Mouse (Mus musculus) thymus, adult 2 months (tissue): ENCODE data around the gene Epsti1. TPM values are rescaled to one million over a fixed set of nuclear protein-coding genes. Genes with fewer than 3 reads are reported as not detected.

ENCODE experiments used
- DNase-seq: peaks from one replicate; pipeline ENCODE4 v3.0.0; 2021
- H3K27ac ChIP-seq: fragments of 200-500 bp; 2 replicates; pipeline ENCODE4 v1.5.1; 2012; ENCODE audit warnings: low read length, control low read depth; ENCODE audit not compliant: control insufficient read depth, insufficient read depth
- H3K27me3 ChIP-seq: fragments of 200-500 bp; 2 replicates; pipeline ENCODE4 v1.6.1; 2012; ENCODE audit warnings: mild to moderate bottlenecking, low read length, moderate library complexity, mixed read lengths; ENCODE audit not compliant: control insufficient read depth, insufficient read depth
- H3K36me3 ChIP-seq: fragments of 200-500 bp; 2 replicates; pipeline ENCODE4 v1.6.1; 2012; ENCODE audit warnings: mild to moderate bottlenecking, low read length, moderate library complexity; ENCODE audit not compliant: control insufficient read depth, insufficient read depth
- H3K4me1 ChIP-seq: fragments of 200-500 bp; replicated peaks from 2 replicates; pipeline ENCODE4 v1.6.1; 2012; ENCODE audit warnings: low read length; ENCODE audit not compliant: control insufficient read depth, insufficient read depth
- H3K4me3 ChIP-seq: fragments of 200-500 bp; 2 replicates; pipeline ENCODE4 v1.5.1; 2012; ENCODE audit warnings: mild to moderate bottlenecking, low read length, control low read depth, moderate library complexity; ENCODE audit not compliant: control insufficient read depth, insufficient read depth
- CTCF ChIP-seq: fragments of 200-500 bp; IDR thresholded peaks from 2 replicates; pipeline ENCODE4 v1.5.1; 2012; ENCODE audit warnings: mild to moderate bottlenecking, control low read depth, low read length, moderate library complexity, borderline replicate concordance; ENCODE audit not compliant: control insufficient read depth, poor library complexity, insufficient read depth; ENCODE audit errors: extremely low read depth
- POLR2A ChIP-seq: fragments of 200-500 bp; IDR thresholded peaks from 2 replicates; pipeline ENCODE4 v1.6.1; 2012; ENCODE audit warnings: mild to moderate bottlenecking, low read length, control low read depth, moderate library complexity; ENCODE audit not compliant: control insufficient read depth, poor library complexity, insufficient read depth; ENCODE audit errors: extremely low read depth
- WGBS: fragments of 180-500 bp; shearing (Covaris S2); methylation state at CpG from one replicate; pipeline ENCODE4 v1.1.7; 2018; 5-methylcytosine and 5-hydroxymethylcytosine counted together
- polyA plus RNA-seq: library from polyadenylated mRNA; depleted of rRNA; stranded (reverse); fragments of >200 nt; gene quantifications from 2 replicates; pipeline ENCODE4 v1.2.3, GENCODE M21; 2012

Gene Epsti1
- polyA plus RNA-seq, 1 experiment: 48.6 TPM

- no peaks in the 10 kb centered on the region for H3K36me3 ChIP-seq
- DNase-seq: no peak
- no peaks in the 10 kb centered on the region; the same call in 1 of the 2 replicates for H3K4me1 ChIP-seq
- WGBS: 80% methylated on average over 4 of the region's 4 CpGs
- H3K27me3 ChIP-seq: no peaks in the 10 kb centered on the region
- no peak overlapping the region for H3K4me3 ChIP-seq
- no peak overlapping the region for H3K27ac ChIP-seq
- TF ChIP-seq CTCF: no peak
- TF ChIP-seq POLR2A: no peak
These were observed 17.1 kb upstream of the Epsti1 start for GRCm38 (mm10) chr14:77886941-77887340.

GRCm38 (mm10) chr14:77889911-77890310, 14.1 kb upstream of the Epsti1 start:
- Histone ChIP-seq H3K4me3 (no peak overlapping the region), H3K27me3 (no peaks in the 10 kb centered on the region), H3K27ac (no peak overlapping the region), H3K36me3 (no peaks in the 10 kb centered on the region), H3K4me1 (no peaks in the 10 kb centered on the region)
- 94% methylated on average over 7 of the region's 7 CpGs for WGBS
- no peak for DNase-seq
- 0 out of 2 replicates have a peak, but pooled peaks have one; percentile 17 for TF ChIP-seq CTCF
- no peak for TF ChIP-seq POLR2A

GRCm38 (mm10) chr14:77895951-77896350, 8.1 kb upstream of the Epsti1 start:
- Histone ChIP-seq H3K4me1 (peaks cover 8% of the 10 kb centered on the region), H3K36me3 (no peaks in the 10 kb centered on the region), H3K27me3 (no peaks in the 10 kb centered on the region), H3K4me3 (no peak overlapping the region), H3K27ac (no peak overlapping the region)
- 98% methylated on average over 3 of the region's 3 CpGs for WGBS
- no peak for DNase-seq
- TF ChIP-seq POLR2A: no peak
- TF ChIP-seq CTCF: no peak

GRCm38 (mm10) chr14:77902541-77902940, 1.5 kb upstream of the Epsti1 start:
- WGBS: 98% methylated on average over 3 of the region's 3 CpGs
- H3K36me3 ChIP-seq: no peaks in the 10 kb centered on the region
- DNase-seq: no peak
- no peak overlapping the region for H3K4me3 ChIP-seq
- H3K27ac ChIP-seq: no peak overlapping the region
- H3K27me3 ChIP-seq: no peaks in the 10 kb centered on the region
- peaks cover 13% of the 10 kb centered on the region for H3K4me1 ChIP-seq
- TF ChIP-seq POLR2A: no peak
- no peak for TF ChIP-seq CTCF

GRCm38 (mm10) chr14:77905466-77905865, 1.4 kb downstream of the Epsti1 start:
- H3K27ac ChIP-seq: no peak overlapping the region
- H3K27me3 ChIP-seq: no peaks in the 10 kb centered on the region
- peaks cover 17% of the 10 kb centered on the region for H3K4me1 ChIP-seq
- 0 out of 2 replicates have a peak, but pooled peaks cover under 1% of the 10 kb centered on the region for H3K36me3 ChIP-seq
- peak overlapping the region; percentile 33 for H3K4me3 ChIP-seq
- DNase-seq: no peak
- TF ChIP-seq CTCF: no peak
- no peak for TF ChIP-seq POLR2A
- WGBS: 30% methylated on average over 5 of the region's 5 CpGs

GRCm38 (mm10) chr14:77906586-77906985, 2.5 kb downstream of the Epsti1 start:
- WGBS: 90% methylated on average over 5 of the region's 5 CpGs

GRCm38 (mm10) chr14:77915776-77916175, 11.7 kb downstream of the Epsti1 start:
- no peaks in the 10 kb centered on the region for H3K27me3 ChIP-seq
- no peak overlapping the region for H3K4me3 ChIP-seq
- H3K36me3 ChIP-seq: peaks cover 8% of the 10 kb centered on the region
- H3K4me1 ChIP-seq: no peaks in the 10 kb centered on the region
- WGBS: 97% methylated on average over 5 of the region's 5 CpGs
- no peak for DNase-seq
- TF ChIP-seq CTCF: no peak
- no peak for TF ChIP-seq POLR2A
- no peak overlapping the region for H3K27ac ChIP-seq

More at GRCm38 (mm10) chr14:77906586-77906985, 2.5 kb downstream of the Epsti1 start:
- H3K4me1 ChIP-seq: peaks cover 17% of the 10 kb centered on the region
- no peak overlapping the region for H3K27ac ChIP-seq
- H3K4me3 ChIP-seq: no peak overlapping the region
- 0 out of 2 replicates have a peak, but pooled peaks cover 3% of the 10 kb centered on the region for H3K36me3 ChIP-seq
- H3K27me3 ChIP-seq: no peaks in the 10 kb centered on the region
- DNase-seq: no peak
- TF ChIP-seq POLR2A: no peak
- TF ChIP-seq CTCF: no peak
